Mouse (Mus musculus) myocyte (in vitro differentiated cells): ENCODE data around the gene Wdr25.

Experiments used
- E2F4 ChIP-seq: IDR thresholded peaks from one replicate; pipeline ENCODE4 v1.6.1; 2011; ENCODE audit warnings: mild to moderate bottlenecking, control low read depth, moderate library complexity; ENCODE audit not compliant: insufficient read depth
- MAX ChIP-seq: IDR thresholded peaks from one replicate; pipeline ENCODE4 v1.6.1; 2011; ENCODE audit warnings: low read depth, mild to moderate bottlenecking, control low read depth
- MYOG ChIP-seq, 3 experiments: IDR thresholded peaks; one replicate each; pipeline ENCODE4 v1.6.1; 2011; ENCODE audit warnings: control low read depth in 2 of 3, low read depth in 2 of 3, mild to moderate bottlenecking in 2 of 3; ENCODE audit not compliant: insufficient read length in 2 of 3, control insufficient read depth in 1 of 3, insufficient read depth in 1 of 3
- POLR2A ChIP-seq: IDR thresholded peaks from one replicate; pipeline ENCODE4 v1.6.1; 2011; ENCODE audit warnings: low read depth, mild to moderate bottlenecking, control low read depth, moderate library complexity; ENCODE audit not compliant: insufficient read length
- POLR2AphosphoS2 ChIP-seq: IDR thresholded peaks from one replicate; pipeline ENCODE4 v1.6.1; 2011; ENCODE audit warnings: low read depth, control low read depth; ENCODE audit not compliant: insufficient read length
- TCF12 ChIP-seq: IDR thresholded peaks from one replicate; pipeline ENCODE4 v1.6.1; 2011; ENCODE audit warnings: mild to moderate bottlenecking, control low read depth; ENCODE audit not compliant: poor library complexity, insufficient read depth, severe bottlenecking
- USF1 ChIP-seq: IDR thresholded peaks from one replicate; pipeline ENCODE4 v1.6.1; 2011; ENCODE audit warnings: low read depth, mild to moderate bottlenecking, control low read depth, moderate library complexity

- peak in 1 of 3 experiments; percentile 15 for TF ChIP-seq MYOG (IDR thresholded peaks at IDR 0.05; ENCODE audit: control insufficient read depth in 1 of 3, insufficient read depth in 1 of 3, insufficient read length in 2 of 3, low read depth in 2 of 3)
- TF ChIP-seq USF1: no peak
- no peak for TF ChIP-seq MAX
- TF ChIP-seq POLR2A: no peak
- TF ChIP-seq E2F4: no peak
- peak; percentile 31 for TF ChIP-seq TCF12
- no peak for TF ChIP-seq POLR2AphosphoS2
These were observed 36.0 kb downstream of the Wdr25 start for GRCm38 (mm10) chr12:108929475-108929874.
